Mouse (Mus musculus): ENCODE data around the gene Secisbp2l. TPM values are rescaled to one million over a fixed set of nuclear protein-coding genes. Genes with fewer than 3 reads are reported as not detected.

Gene Secisbp2l
- polyA plus RNA-seq, 1 experiment, result 13.5 TPM

DNA sequence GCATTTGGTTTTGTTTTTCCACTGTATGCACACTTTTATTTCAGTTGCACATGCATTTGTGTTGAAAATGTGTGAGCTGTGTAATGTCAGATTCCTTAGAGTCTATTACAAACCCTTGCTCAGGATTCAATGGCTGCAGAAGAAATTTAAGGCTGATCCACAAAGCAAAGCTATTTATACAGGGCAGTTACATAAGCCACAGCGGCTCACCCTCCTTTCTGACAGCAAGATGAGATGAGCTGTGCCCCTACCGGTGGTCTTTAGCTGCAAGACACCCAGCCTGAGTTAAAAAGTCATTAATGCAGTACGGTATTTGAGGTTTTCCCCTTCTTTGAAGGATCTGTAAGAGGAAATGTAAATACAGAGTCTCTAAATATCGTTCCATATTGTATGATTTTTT lies 1.2 kb upstream of the Secisbp2l start:
- DNase-seq (ENCODE audit: low spot score), result no peak

GRCm38 (mm10) chr2:125781978-125782718 lies 522 bp downstream of the Secisbp2l start:
- no peak for DNase-seq (ENCODE audit: low spot score)

- DNase-seq (ENCODE audit: low spot score), result no peak
Observed at GRCm38 (mm10) chr2:125781006-125781405, 1.7 kb downstream of the Secisbp2l start.

GRCm38 (mm10) chr2:125778380-125778779 lies 4.3 kb downstream of the Secisbp2l start:
- DNase-seq (ENCODE audit: low spot score), result no peak

DNA sequence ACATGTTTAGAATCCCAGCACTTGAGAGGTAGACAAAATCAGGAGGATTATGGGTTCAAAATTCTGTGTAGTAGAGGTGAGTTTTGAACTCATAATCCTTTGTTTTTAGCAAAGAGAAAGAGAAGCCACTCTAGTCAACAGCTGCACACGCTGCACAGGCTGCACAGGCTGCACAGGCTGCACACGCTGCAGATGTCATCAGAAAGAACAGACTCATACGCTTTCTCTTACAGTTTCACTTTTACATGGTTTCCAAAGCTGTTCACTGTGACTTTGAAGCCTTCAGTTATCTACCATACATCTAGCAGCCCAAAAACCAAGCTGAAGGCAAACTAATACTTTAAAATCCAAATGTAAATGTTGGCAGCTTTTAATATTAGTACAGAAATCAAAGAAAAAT lies 5.7 kb downstream of the Secisbp2l start:
- no peak for DNase-seq (ENCODE audit: low spot score)

GRCm38 (mm10) chr2:125775661-125776060 lies 7.0 kb downstream of the Secisbp2l start:
- no peak for DNase-seq (ENCODE audit: low spot score)

DNA sequence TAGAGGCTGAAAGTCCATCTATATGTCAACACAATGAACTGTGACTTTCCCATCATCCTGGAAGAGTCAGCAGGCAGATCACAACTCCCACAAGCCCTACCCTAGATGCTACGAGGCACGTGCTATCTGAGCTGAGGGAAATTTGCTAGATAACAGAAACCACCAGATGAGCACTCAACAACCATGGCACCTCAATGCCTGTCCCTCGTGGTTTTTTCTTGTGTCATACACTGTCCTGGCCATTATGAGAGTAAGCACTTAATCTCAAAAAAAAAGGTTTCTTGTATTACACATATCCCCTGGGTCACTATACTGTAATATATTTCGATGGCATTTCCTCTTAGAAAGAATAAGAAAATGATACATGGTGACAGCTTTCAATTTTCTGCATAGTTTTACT lies 7.8 kb downstream of the Secisbp2l start:
- DNase-seq (ENCODE audit: low spot score), result no peak

GRCm38 (mm10) chr2:125765029-125765428 lies 17.6 kb downstream of the Secisbp2l start:
- DNase-seq (ENCODE audit: low spot score), result no peak

DNA sequence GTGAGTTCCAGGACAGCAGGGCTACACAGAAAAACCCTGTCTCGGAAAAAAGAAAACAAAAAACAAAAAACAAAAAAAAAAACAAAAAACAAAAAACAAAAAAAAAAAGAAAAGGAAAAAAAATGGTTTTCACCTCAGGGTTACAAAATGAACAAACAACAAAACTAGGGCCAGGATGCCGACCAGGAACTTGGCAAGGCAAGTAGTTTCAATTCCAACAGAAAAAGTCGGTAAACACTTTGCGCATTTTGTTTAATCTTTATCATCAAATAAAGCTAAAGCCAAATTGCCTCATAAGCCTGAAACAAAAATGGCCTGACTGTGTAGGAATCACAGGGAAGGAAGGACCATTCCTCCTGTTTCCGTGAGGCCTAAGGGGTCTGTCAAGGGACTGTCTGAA lies 18.1 kb downstream of the Secisbp2l start:
- no peak for DNase-seq (ENCODE audit: low spot score)

GRCm38 (mm10) chr2:125749330-125749729 lies 33.3 kb downstream of the Secisbp2l start:
- DNase-seq (ENCODE audit: low spot score), result no peak

GRCm38 (mm10) chr2:125739338-125739737 lies 43.3 kb downstream of the Secisbp2l start:
- DNase-seq (ENCODE audit: low spot score), result no peak

DNA sequence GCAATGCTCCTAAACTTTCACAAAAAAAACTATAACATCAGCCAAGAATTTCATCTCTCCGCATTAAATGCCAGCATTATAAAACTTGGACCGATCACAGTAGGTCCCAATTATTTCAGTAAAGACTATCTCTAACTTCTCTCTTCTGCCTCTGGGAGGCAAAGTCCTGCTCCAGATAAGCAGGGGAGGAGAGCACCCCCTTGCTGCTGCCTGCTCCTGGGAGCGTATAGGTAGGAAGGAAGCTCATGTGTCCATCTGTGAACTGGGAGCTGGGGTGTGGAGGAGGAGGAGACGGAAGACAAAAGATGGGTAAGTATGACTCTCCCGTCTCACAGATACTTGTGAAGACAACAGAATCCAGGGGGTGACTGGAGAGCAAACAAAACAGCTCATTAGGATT lies 44.0 kb downstream of the Secisbp2l start:
- no peak for DNase-seq (ENCODE audit: low spot score)

DNA sequence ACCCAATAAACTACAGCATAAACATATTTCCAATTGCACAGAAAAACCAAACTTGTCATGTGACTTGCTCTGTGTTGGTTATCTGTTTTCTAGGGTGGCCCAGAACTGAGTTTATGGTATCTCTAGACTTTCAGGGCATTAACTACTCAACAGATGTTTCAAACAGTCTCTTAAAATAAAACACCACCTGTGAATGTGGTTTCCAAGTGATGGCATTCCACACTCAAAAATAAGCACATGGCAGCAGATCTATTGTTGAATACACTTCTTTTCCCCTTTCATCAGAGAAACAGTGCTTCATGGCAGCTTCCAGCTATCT lies 46.7 kb downstream of the Secisbp2l start:
- no peak for DNase-seq (ENCODE audit: low spot score)

DNA sequence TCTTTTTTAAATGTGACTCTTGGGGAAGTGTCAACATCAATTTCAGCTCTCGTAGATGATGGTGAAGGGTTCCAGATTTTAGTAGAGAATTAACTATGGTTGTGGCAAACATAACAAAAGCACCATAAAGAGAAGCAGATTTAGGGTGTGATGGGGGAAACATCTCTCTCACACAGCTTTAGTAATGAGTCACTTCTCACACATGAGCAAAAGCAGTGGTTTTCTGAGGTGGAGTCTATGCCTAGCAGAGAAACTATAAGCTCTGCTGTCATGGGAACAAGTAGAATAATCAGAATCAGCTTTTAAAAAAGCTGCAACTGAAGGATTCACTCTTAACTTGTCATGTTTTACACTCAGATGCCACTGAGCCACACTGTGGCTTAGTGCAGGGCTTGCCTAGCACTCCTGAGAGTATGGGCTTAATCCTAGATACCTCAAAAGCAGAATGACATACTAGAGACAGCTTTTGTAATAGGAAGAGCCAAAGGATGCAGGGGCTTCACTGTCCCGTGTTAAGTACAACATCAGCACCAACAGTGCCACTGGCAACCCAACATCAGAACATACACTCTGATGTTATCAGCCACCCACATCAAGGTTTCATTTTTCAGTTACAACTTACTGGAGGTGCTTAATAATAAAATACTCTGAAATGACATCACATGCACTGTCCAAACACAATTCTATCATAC lies 47.2 kb downstream of the Secisbp2l start:
- no peak for DNase-seq (ENCODE audit: low spot score)

DNA sequence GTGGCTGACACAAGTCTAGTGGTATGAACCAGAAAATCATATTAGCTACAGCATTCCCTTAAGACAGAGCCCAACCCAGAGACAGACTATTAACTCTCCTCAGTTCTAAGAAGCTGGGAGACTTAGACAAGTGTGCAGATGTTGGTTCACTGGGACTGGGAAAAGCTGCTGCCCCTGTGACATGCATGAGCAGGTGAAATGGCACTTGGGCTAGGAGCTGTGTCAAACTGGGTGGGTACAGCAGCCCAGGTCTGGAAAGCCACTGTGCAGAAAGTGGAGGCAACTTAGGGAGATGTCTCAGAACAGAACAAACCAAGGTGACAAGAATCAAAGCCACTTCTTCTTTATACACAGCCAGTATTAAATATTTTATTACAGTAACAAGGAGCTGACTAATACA lies 47.9 kb downstream of the Secisbp2l start:
- no peak for DNase-seq (ENCODE audit: low spot score)

DNA sequence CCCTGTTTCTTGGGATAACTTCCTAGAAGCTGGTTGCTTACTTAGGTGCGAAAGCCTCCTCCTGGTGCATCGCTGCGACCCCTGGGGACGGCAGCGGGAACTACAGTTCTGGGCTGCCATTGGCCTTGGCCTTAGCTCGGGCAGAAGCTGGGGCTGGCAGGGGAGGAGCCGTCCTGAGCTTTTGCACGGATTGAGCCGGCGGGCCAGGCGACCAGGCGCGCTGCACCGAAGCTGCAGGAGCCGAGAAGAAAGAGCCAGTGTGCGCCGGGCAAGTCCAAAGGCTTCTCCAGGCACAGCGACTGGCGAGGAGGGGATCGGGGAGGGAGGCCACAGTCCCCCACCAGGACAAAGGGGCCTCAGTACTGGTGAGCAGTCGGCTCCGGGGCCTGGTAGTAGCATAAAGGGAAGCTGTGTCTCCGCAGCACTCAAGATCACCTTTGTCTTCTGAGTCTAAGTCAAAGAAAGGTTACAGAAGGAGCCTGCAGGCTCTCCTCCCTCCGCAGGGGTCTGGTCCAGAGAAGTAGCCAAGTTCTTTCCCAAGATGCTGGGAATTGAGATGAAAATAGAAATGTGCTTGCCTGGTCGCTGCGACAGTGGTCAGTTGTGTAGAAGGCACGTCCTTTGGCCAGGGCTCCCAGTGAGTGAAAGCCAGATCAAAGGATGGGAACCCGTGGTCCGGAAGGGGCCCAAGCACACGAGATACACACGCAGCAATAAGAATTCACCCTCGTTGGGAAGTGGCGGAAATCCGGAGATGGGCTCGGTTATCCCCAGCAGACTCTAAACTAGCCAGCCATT lies 50.7 kb downstream of the Secisbp2l start:
- DNase-seq (ENCODE audit: low spot score), result peak; percentile 92

- no peak for DNase-seq (ENCODE audit: low spot score)
Observed at GRCm38 (mm10) chr2:125724546-125725114, 58.0 kb downstream of the Secisbp2l start.

GRCm38 (mm10) chr2:125724086-125724430 lies 58.6 kb downstream of the Secisbp2l start, which contains the start of gene Shc4:
TSS of gene Shc4 (minus strand) at chr2:125724148.
- no peak for DNase-seq (ENCODE audit: low spot score)

GRCm38 (mm10) chr2:125723408-125724085 lies 59.1 kb downstream of the Secisbp2l start:
- DNase-seq (ENCODE audit: low spot score), result no peak

DNA sequence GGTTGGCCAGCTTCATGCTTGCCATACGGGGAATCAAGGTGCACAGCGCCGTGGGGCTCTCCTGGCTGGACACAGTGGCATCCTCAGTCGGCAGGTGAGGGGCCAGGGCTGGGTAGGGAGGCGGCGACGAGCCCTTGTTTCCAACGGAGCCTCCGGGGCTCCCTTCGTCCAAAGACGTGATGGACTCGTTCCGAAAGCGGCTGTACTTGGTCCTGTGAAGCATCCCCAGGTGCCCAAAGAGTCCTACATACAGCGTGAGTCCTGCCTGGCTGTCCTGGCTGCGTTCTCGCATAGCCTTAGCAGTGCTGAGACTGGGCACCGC lies 59.6 kb downstream of the Secisbp2l start:
- DNase-seq (ENCODE audit: low spot score), result no peak

GRCm38 (mm10) chr2:125716599-125716998 lies 66.1 kb downstream of the Secisbp2l start:
- DNase-seq (ENCODE audit: low spot score), result no peak

DNA sequence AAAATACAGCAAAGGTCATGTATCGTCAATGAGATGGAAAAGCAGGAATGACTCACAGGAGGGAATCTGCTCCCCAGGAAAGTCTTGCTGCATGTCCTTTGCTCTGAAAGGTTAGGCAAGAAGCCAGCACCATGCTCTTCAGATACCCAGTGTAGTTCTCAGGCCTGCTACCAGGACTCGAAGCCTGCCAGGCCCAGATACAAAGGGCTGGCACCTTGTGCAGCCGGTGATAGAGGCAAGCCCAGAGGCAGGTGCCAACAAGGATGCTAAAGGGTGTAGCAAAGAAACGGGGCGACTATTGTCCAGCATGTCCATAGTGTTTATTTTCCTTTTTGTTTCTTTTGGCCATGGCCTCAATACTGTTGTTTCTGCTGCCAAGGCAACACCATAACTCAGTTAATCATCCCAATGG lies 76.2 kb downstream of the Secisbp2l start:
- DNase-seq (ENCODE audit: low spot score), result no peak
